Mouse (Mus musculus) thymus, postnatal 0 days (tissue): ENCODE data around the gene Fpr-rs4. TPM values are rescaled to one million over a fixed set of nuclear protein-coding genes. Genes with fewer than 3 reads are reported as not detected.
"Not testable (repeated sequence)": the region's sequence is repeated elsewhere in the genome, so short reads cannot be mapped to it uniquely, and the experiment has no call there.

Experiments
- DNase-seq: peaks from one replicate; pipeline ENCODE4 v3.0.0-alpha.2; 2015; ENCODE audit warnings: low spot score
- polyA plus RNA-seq: library from polyadenylated mRNA; unstranded; fragments of >200 nt; fragmentation: Nextera tagmentation; extraction: Ambion mirVana; gene quantifications from 2 replicates; pipeline ENCODE4 v1.2.1, GENCODE M21; 2015

The Fpr-rs4 gene
- not detected in 2 replicates for polyA plus RNA-seq

- DNase-seq = no peak
Observed at GRCm38 (mm10) chr17:18021433-18021832, at the start of gene Fpr-rs4. Fpr-rs4 (plus strand) TSS chr17:18021733.

DNA sequence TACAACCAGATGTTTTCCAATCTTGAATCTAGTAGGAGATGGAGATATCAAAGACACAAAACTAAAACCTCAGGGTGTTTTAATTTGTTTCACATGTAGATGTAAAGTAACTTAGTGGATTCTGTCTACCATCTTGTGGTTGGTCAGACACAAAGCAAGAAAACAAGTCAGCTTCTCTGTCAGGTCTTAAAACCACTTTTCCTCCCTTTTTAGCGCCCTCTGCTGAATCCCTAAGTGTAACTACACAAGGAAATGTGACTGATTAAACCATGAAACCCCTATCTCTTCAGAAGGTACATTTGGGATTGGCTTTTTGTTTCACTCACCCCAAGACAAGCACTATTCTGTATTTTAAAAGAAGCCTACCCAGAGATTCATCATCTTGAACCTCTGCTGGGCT is 48.1 kb upstream of the Fpr-rs4 start:
- no peak for DNase-seq

- DNase-seq = not testable (repeated sequence)
Observed at GRCm38 (mm10) chr17:17981232-17981631, 40.3 kb upstream of the Fpr-rs4 start.

DNA sequence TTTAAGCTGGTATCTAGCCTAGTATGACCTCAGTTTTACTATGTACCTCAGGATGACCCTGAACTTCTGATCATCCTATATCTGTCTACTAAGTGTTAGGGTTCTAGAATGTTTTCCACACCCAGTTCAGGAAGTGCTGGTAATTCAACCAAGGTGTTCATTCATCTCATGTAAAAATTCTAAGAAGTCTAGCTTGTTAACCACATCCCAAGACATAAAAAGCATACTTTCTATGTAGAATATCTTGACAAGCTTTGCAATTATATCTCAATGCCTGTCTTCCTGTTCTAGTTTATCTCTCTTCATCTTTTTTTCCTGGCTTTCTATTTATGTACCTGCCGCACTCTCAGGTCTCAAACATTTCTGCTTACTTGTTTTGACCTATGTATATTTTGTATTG is 16.8 kb upstream of the Fpr-rs4 start:
- no peak for DNase-seq

DNA sequence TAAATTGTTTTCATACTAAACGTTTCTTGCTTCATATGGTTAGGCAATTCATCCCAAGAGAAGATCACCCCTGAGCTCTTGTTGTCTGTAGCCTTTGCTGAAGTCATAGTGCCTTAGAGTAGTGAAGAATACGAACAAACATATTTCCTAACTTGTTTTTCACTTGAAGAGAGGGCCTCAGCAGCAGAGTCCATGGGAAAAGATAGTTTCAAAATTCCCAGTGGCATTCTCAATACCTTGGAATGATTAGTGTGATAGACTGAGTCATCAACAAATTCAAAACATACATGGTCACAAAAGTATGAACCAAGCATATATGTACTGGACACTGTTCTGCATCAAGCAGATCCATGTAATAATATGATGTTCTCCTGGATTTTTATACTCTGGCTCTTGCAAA is 27.6 kb downstream of the Fpr-rs4 start, which contains the start of gene Vmn2r124:
Gene Vmn2r124 (plus strand): TSS at position 301 of the 400 bp plus-strand sequence.
- DNase-seq = no peak

Other genes starting within 250 kb of the Fpr-rs4 start
- gene Spaca6, start 194.6 kb upstream of the Fpr-rs4 start, polyA plus RNA-seq = 5.5 and 8.0 TPM in 2 replicates
- 0.36 and 0.40 TPM in 2 replicates for gene Has1, start 166.5 kb upstream of the Fpr-rs4 start, polyA plus RNA-seq
- gene Fpr1, start 137.8 kb upstream of the Fpr-rs4 start, polyA plus RNA-seq = 0.36 TPM in 1 of 2 replicates, not detected in the other
- gene Fpr2, start 133.9 kb upstream of the Fpr-rs4 start, polyA plus RNA-seq = 0.22 and 0.34 TPM in 2 replicates
- gene Fpr3, start 133.9 kb upstream of the Fpr-rs4 start, polyA plus RNA-seq = not detected in 2 replicates
- not detected in 2 replicates for gene Vmn2r124, start 27.7 kb downstream of the Fpr-rs4 start, polyA plus RNA-seq
- not detected in 2 replicates for gene Vmn2r91, start 63.3 kb downstream of the Fpr-rs4 start, polyA plus RNA-seq
- not detected in 2 replicates for gene Vmn2r92, start 130.2 kb downstream of the Fpr-rs4 start, polyA plus RNA-seq